Mouse (Mus musculus): ENCODE measurements around the gene Fbxo48.

Fbxo48 gene

GRCm38 (mm10) chr11:16950976-16951760 lies at the start of gene Fbxo48:
TSS of gene Fbxo48 (plus strand) at chr11:16951375.
- in situ Hi-C loops (cut with MseI, MboI), result no loop called here

DNA sequence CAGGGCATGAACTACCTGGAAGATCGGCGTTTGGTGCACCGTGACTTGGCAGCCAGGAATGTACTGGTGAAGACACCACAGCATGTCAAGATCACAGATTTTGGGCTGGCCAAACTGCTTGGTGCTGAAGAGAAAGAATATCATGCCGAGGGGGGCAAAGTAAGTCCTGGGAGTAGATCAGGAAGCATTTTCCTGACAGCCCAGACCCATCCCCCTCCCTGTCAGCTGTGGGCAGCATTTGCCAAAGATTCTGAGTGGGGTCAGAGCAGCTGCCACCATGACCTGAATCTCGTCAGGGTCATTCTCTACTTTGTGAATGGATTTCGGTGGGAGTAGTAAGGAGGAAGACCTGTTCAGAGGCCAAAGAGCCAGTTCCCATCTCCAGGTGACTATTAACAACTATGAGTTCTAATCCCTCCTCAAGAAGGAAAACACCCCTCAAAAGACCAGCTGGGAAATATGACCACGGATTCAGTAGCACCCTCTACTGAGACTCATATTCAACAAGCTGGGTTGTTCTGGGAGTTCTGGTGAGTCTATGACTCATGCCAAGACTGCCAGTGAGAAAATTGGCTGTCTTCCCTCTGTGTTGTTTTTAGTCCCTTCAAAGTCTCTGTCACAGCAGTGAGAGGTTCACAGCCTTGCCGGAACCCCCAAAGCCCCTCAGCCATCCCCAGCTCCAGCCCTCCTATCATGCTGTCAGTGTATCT lies 46.7 kb upstream of the Fbxo48 start:
- in situ Hi-C loops (cut with MseI, MboI), result no loop called here

DNA sequence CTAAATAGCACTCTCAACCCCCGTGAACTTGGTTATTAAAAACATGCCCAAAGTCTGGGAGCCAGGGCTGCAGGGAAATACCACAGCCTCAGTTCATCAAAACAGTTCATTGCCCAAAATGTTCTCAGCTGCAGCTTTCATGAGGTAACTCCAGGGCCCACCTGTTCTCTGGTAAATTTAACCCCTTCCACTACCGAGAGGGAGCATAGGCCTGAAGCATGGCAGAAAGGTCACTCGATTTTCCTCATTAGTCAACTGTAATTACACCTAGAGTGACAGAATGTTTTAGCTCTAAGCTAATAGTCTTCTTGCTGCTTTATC lies 46.2 kb upstream of the Fbxo48 start:
- in situ Hi-C loops (cut with MseI, MboI), result no loop called here

DNA sequence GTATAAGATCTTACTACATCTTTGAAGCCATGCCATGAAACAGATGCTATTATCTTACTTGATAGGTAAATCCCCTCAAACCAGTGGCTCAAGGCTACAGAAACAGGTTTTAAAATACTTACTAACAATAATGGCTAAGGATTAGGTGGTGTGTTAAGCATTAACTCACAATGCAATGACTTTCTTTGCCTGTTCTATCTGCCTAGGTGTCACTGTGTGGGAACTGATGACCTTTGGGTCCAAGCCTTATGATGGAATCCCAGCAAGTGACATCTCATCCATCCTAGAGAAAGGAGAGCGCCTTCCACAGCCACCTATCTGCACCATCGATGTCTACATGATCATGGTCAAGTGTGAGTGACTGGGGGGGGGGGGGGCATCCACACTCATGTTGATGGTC lies 44.6 kb upstream of the Fbxo48 start:
- in situ Hi-C loops (cut with MseI, MboI), result no loop called here

GRCm38 (mm10) chr11:16907517-16908129 lies 43.6 kb upstream of the Fbxo48 start:
- in situ Hi-C loops (cut with MseI, MboI), result no loop called here

GRCm38 (mm10) chr11:16914756-16915155 lies 36.4 kb upstream of the Fbxo48 start:
- in situ Hi-C loops (cut with MseI, MboI), result no loop called here

DNA sequence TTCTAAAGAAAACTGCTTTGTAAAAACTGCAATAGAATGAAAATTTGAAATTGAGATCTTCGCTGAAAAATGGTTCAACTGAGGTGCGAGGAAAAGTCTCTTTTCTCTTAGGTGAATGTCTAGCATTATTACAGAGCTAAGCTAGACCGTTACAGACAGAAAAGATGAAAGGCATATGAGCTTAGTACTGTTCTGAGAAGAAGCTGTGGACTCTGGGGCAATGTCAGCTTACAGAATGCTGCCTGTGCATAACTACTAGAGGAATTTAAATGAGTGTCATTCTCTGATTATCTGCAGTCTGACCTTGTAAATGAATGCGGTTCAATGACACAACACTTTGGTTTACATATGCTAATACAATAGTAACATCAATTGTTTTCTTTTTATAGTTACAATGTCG lies 35.3 kb upstream of the Fbxo48 start:
- in situ Hi-C loops (cut with MseI, MboI), result no loop called here

DNA sequence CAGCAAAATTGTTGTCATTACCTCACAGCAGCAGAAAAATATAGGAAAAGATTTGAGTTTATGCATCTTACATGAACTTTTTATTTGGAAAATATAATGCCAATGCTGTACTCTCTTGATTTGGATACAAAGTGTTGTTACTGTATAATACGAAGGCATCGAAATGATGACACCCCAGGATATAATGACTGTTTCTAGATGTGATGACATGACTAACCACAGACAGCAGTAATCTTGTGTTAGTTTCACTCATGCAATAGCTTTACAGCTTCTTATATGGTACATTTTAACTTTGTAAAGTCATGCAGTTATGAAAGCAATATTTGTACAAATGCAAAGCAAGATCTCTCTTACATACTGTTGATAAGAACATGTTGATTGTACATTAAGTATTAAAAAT lies 33.7 kb upstream of the Fbxo48 start:
- in situ Hi-C loops (cut with MseI, MboI), result no loop called here

DNA sequence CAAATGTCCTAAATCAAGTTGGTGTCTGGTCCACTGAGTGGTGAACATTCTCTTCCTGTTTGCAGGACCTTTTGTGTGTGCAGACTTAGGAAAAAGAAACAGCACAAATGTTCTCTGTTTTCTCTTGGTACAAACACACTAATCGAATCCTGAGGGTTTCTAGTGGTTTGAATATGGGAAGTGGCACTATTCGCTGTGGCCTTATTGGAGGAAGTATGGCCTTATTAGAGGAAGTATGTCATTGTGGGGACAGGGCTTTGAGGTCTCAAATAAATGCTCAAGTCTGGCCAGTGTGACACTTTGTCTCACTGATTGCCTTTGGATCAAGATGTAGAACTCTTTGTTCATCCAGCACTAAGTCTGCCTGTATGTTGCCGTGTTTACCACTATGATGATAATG lies 19.0 kb upstream of the Fbxo48 start:
- in situ Hi-C loops (cut with MseI, MboI), result no loop called here

DNA sequence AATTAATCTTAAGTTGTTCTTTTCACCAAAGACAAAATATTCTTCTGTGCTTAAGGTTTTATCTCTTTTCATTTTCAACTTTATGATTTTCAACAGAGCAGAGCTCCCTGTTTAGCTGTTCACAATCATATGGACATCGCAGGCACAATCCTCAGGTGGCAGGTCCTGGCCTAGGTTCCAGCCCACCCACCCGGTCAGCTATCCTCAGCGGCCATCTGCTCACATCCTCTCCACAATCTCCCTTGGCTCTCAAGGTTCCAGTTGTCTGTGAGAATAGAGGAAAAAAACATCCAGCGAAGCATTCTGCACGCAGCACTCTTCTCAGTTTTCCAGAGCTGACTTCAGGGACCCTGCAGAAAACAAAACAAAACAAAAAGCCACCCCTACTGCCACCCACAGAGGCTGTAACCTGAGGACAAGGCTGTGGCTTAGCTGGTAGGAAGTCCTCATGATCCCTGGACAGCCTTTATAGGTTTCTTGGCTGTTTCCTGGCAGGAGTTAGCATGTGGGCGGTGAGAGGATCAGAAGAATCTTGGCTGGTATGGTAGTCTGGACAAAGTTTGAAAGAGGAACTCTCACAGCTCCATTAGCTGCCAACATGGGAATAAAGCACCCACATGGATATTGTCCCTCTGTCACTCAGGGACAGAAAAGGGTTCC lies 15.5 kb upstream of the Fbxo48 start:
- in situ Hi-C loops (cut with MseI, MboI), result loop anchor here in 1 of 2 experiments (5.0 kb wide), 1 partner anchor 408 kb away; no protein-coding TSS in a partner anchor

GRCm38 (mm10) chr11:16941103-16941793 lies 9.9 kb upstream of the Fbxo48 start:
- in situ Hi-C loops (cut with MseI, MboI), result loop anchor here in 1 of 2 experiments (10.0 kb wide), 1 partner anchor 416 kb away; no protein-coding TSS in a partner anchor

DNA sequence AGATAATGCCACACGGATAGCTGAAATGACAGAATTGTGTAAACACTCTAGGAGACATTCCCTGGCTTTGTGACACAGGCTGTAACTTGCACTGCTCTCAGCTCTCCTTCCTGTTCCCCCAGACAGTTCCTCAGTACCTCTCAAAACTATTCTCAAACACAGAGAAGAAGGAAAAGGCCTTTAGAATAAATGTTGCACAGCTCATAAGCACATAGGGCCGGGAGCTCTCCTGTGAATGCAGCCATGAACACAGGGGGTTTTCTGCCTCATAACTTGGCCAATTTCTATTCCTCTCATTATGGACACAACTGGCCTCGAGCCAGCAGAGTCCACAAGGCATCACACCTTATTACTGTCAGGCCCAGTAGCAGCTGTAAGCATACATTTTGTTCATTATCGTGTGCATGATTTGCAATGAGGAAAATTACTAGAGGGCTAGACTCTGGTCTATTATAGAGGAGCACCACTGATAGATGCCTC lies 9.2 kb upstream of the Fbxo48 start:
- in situ Hi-C loops (cut with MseI, MboI), result loop anchor here in 1 of 2 experiments (10.0 kb wide), 1 partner anchor 417 kb away; no protein-coding TSS in a partner anchor

DNA sequence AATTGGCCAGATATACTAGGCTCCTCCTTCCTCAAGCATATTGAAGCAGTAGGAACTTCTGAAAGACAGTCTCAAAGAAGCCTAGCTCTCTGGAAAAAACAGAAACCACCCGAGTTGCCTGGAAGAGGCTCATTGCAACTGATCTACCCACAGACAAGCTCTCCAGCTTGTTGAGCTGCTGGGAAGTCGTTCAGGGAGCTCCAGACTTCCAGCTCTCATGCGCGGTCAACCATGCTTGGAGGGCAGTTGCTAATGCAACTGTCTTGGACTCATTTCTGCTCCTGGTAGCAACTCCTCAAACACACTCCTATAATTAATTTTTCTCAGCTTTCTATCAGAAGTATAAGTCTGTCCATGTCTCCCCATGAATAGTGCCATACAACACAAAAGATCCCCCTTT lies 8.2 kb upstream of the Fbxo48 start:
- in situ Hi-C loops (cut with MseI, MboI), result loop anchor here in 1 of 2 experiments (10.0 kb wide), 1 partner anchor 418 kb away; no protein-coding TSS in a partner anchor

DNA sequence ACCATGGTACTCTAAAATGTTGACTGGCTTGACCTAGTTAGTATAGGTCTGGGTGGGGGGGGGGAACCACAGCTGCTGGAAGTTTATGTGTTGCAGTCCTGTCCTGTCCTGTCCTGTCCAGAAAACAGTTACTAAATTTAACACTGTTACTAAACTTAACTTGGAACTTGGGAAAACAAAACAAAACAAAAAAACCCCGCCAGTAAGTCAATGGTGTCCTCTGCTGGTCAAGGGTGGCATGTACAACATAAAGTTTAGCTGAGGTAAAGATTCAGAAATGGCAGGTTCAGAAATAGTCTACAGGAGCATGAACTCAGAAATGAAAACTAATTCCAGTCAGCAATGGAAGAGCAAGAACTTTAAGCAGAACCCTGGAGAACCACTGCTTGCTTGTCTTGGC lies 2.4 kb upstream of the Fbxo48 start:
- in situ Hi-C loops (cut with MseI, MboI), result loop anchor here in 1 of 2 experiments (10.0 kb wide), 1 partner anchor 424 kb away; no protein-coding TSS in a partner anchor

GRCm38 (mm10) chr11:16950226-16950975 lies 774 bp upstream of the Fbxo48 start:
- in situ Hi-C loops (cut with MseI, MboI), result no loop called here

GRCm38 (mm10) chr11:16951761-16952010 lies 511 bp downstream of the Fbxo48 start:
- in situ Hi-C loops (cut with MseI, MboI), result no loop called here

- in situ Hi-C loops (cut with MseI, MboI), result no loop called here
These were observed 5.1 kb downstream of the Fbxo48 start for GRCm38 (mm10) chr11:16956115-16956862.

GRCm38 (mm10) chr11:16957030-16957429 lies 5.9 kb downstream of the Fbxo48 start:
- in situ Hi-C loops (cut with MseI, MboI), result no loop called here

GRCm38 (mm10) chr11:16958520-16958919 lies 7.3 kb downstream of the Fbxo48 start:
- in situ Hi-C loops (cut with MseI, MboI), result no loop called here

DNA sequence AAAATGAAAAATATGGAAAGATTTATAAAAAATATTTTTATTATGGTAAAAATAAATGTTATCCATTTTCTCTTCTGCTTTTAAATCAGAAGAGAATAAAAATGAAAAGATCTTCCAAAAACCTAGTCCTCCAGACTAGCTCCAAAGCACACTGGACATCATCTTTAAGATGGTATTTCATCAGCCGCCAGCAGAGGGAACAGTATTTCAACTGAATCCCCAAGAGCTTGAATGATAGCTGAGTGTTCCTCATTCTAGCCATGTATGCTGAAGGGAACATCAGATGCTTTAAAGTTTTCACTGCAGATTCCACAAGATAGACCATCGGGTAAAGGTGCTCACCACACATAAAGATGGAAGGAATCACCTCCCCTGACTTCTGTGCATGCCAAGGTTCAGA lies 16.6 kb downstream of the Fbxo48 start:
- in situ Hi-C loops (cut with MseI, MboI), result no loop called here

Data from mouse trophoblast stem cell (cell line).